Mouse (Mus musculus) midbrain, postnatal 0 days (tissue): ENCODE data around the gene Sgms2. TPM values are rescaled to one million over a fixed set of nuclear protein-coding genes. Genes with fewer than 3 reads are reported as not detected.

ENCODE experiments used
- ATAC-seq: fragments of 200-750 bp; cut with Nextera tagmentation; 2 replicates; pipeline ENCODE4 v1.8.0; 2017; ENCODE audit warnings: moderate number of reproducible peaks, mild to moderate bottlenecking, moderate TSS enrichment, moderate library complexity; ENCODE audit not compliant: low FRiP score
- DNase-seq: peaks from one replicate; pipeline ENCODE4 v3.0.0-alpha.2; 2015; ENCODE audit warnings: low spot score
- H3K27ac ChIP-seq: fragments of 300-500 bp; sonication (generic); 2 replicates; pipeline ENCODE4 v1.5.1; 2014; ENCODE audit warnings: low read depth, mild to moderate bottlenecking, low read length, mixed read lengths
- H3K27me3 ChIP-seq: fragments of 300-500 bp; sonication (generic); 2 replicates; pipeline ENCODE4 v1.6.1; 2014; ENCODE audit warnings: low read length, control low read depth, mixed read lengths; ENCODE audit not compliant: insufficient read depth
- H3K36me3 ChIP-seq: fragments of 300-500 bp; sonication (generic); 2 replicates; pipeline ENCODE4 v1.6.1; 2014; ENCODE audit warnings: low read length, control low read depth, mixed read lengths; ENCODE audit not compliant: insufficient read depth
- H3K4me1 ChIP-seq: fragments of 300-500 bp; sonication (generic); 2 replicates; pipeline ENCODE4 v1.6.1; 2014; ENCODE audit warnings: mild to moderate bottlenecking, control low read depth, antibody characterized with exemption, low read length, mixed read lengths; ENCODE audit not compliant: insufficient read depth
- H3K4me2 ChIP-seq: fragments of 300-500 bp; sonication (generic); 2 replicates; pipeline ENCODE4 v1.6.1; 2014; ENCODE audit warnings: low read depth, mild to moderate bottlenecking, low read length, mixed read lengths; ENCODE audit not compliant: poor library complexity, severe bottlenecking
- H3K4me3 ChIP-seq: fragments of 300-500 bp; sonication (generic); 2 replicates; pipeline ENCODE4 v1.5.1; 2014; ENCODE audit warnings: low read depth, mild to moderate bottlenecking, low read length, moderate library complexity
- H3K9ac ChIP-seq: fragments of 300-500 bp; sonication (generic); replicated peaks from 2 replicates; pipeline ENCODE4 v1.6.1; 2014; ENCODE audit warnings: mild to moderate bottlenecking, low read length, moderate library complexity, mixed read lengths; ENCODE audit not compliant: poor library complexity, severe bottlenecking
- H3K9me3 ChIP-seq: fragments of 300-500 bp; sonication (generic); 2 replicates; pipeline ENCODE4 v1.6.1; 2016; ENCODE audit warnings: low read length, control low read depth
- CTCF ChIP-seq: IDR thresholded peaks from 2 replicates; pipeline ENCODE4 v1.5.1; 2016; ENCODE audit warnings: antibody characterized with exemption, mild to moderate bottlenecking
- WGBS: fragments of 180-500 bp; shearing (Covaris S2); extraction: QIAGEN DNeasy Blood & Tissue Kit; methylation state at CpG from one replicate; pipeline ENCODE4 v1.1.7; 2014; 5-methylcytosine and 5-hydroxymethylcytosine counted together
- polyA plus RNA-seq: library from polyadenylated mRNA; unstranded; fragments of >200 nt; fragmentation: Nextera tagmentation; extraction: Ambion mirVana; gene quantifications from 2 replicates; pipeline ENCODE4 v1.2.1, GENCODE M21; 2015
- total RNA-seq: library from RNA; depleted of rRNA; stranded (reverse); fragments of >200 nt; gene quantifications from 2 replicates; pipeline ENCODE4 v1.2.3, GENCODE M21; 2014

Sgms2 gene
- total and polyA plus RNA-seq, 2 experiments from 2014 or later: 1.9 to 10.6 TPM

DNA sequence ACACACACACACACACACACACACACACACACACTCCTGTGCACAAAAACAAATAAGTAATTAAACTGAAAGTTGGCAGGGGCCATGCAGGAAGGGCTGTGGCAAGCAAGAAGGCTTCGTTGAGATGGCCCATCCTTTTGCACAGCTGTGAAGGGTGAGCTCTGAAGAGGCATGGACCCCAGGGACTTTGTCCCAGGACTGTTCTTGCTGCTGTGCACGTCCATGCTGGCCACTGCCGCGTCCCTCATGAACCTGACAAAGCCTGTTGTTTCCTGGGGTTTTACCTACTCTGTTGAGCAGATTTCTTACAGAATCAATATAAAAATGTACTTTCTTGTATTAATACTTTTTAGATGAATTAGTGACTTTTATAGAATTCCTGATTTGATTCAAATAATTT is 199.3 kb downstream of the Sgms2 start:
- Histone ChIP-seq H3K4me1 (no peaks in the 10 kb centered on the region), H3K4me3 (no peak overlapping the region), H3K9ac (no peak overlapping the region), H3K4me2 (no peak overlapping the region), H3K36me3 (peaks cover 21% of the 10 kb centered on the region), H3K27ac (no peak overlapping the region), H3K27me3 (no peaks in the 10 kb centered on the region), H3K9me3 (no peaks in the 10 kb centered on the region)
- DNase-seq: no peak
- 91% methylated on average over 4 of the region's 4 CpGs for WGBS
- no peak for ATAC-seq
- TF ChIP-seq CTCF: no peak

DNA sequence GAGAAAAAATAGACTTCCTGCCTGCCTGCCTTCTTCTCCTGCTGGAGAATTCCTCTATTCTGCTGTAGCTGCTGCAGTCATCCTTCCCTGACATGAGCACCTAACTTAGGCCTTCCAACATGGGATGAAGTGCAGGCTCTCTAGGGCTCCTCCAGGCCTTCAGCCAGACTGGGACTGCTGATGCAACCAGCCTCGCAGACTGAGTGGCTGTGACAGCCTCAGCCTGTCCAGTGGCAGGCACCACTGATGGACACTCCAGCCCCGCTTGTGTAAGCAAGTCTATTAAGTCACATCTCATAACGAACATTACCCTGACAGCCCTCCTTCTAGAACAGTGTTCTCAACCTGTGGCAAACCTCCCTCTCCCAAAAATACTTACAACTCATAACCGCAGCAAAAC is 217.1 kb downstream of the Sgms2 start:
- Histone ChIP-seq H3K27me3 (no peaks in the 10 kb centered on the region), H3K27ac (no peak overlapping the region), H3K4me3 (no peak overlapping the region), H3K36me3 (no peaks in the 10 kb centered on the region), H3K4me1 (0 out of 2 replicates have a peak, but pooled peaks cover 5% of the 10 kb centered on the region), H3K9ac (no peak overlapping the region), H3K4me2 (no peak overlapping the region), H3K9me3 (no peaks in the 10 kb centered on the region)
- ATAC-seq (no peak), DNase-seq (no peak)
- WGBS: 88% methylated on average over 4 of the region's 4 CpGs
- TF ChIP-seq CTCF: no peak

- H3K36me3 ChIP-seq: no peaks in the 10 kb centered on the region
- peak overlapping the region; percentile 85 for H3K4me2 ChIP-seq
- no peaks in the 10 kb centered on the region for H3K9me3 ChIP-seq
- H3K4me1 ChIP-seq: 0 out of 2 replicates have a peak, but pooled peaks cover 5% of the 10 kb centered on the region
- peak overlapping the region; percentile 69 for H3K4me3 ChIP-seq
- no peak overlapping the region for H3K27ac ChIP-seq
- no peak for ATAC-seq
- no peak overlapping the region for H3K9ac ChIP-seq
- TF ChIP-seq CTCF: no peak
- H3K27me3 ChIP-seq: no peaks in the 10 kb centered on the region
- DNase-seq: no peak
- 57% methylated on average over 10 of the region's 10 CpGs for WGBS
Measured at GRCm38 (mm10) chr3:131272374-131273100, 218.7 kb downstream of the Sgms2 start.

DNA sequence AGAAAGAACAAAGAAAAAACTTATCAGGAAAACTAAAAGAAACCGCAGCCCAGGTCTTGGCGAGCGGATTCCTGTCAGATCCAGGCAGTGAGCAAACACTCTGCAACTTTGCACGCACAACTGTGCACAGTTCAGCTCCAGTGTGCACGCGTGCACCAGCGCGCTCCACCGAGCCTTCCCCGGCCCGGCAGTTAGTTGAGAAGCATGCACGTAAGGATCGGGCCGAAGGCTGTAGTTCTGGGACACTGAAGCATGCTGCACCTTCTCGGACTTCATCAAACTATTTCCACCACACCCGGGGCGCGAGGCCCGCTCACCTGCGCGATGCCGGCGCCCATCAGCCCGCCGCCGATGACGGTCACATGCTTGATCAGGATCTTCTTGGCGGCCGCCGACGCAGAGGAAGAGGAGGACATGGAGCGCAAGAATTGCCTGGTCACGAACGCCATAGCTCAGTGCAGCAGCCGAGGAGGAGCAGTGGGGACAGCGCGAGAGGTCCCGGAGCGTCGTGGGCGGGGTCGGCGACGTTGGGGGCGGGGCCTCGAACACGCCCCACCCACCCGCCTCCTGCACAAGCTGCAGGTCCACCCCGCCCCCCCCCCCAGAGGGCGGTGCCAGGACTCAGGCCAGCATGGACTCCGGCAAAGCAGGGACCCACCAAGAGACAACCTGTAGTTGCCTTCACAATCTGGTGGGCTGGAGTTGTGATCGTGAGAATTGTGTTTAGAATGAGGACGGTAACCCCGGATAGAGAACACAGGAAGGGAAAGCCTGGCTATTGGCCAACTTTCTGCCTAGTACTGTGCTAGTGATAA is 219.4 kb downstream of the Sgms2 start, which contains the start of gene Hadh:
Gene Hadh (minus strand): TSS at position 543 of the 815 bp plus-strand sequence.
- Histone ChIP-seq H3K4me2 (peak within 1 kb of the TSS; percentile 85), H3K9ac (peak within 1 kb of the TSS; percentile 61), H3K4me1 (0 out of 2 replicates have a peak, but pooled peaks cover 5% of the 10 kb centered on the region), H3K27me3 (no peaks in the 10 kb centered on the region), H3K36me3 (no peaks in the 10 kb centered on the region), H3K4me3 (peak within 1 kb of the TSS; percentile 69), H3K27ac (peak within 1 kb of the TSS; percentile 32; the same call in 1 of the 2 replicates), H3K9me3 (no peaks in the 10 kb centered on the region)
- TF ChIP-seq CTCF: no peak
- ATAC-seq: peak; percentile 88
- WGBS: under 1% methylated on average over 53 of the region's 54 CpGs
- DNase-seq: peak; percentile 74

DNA sequence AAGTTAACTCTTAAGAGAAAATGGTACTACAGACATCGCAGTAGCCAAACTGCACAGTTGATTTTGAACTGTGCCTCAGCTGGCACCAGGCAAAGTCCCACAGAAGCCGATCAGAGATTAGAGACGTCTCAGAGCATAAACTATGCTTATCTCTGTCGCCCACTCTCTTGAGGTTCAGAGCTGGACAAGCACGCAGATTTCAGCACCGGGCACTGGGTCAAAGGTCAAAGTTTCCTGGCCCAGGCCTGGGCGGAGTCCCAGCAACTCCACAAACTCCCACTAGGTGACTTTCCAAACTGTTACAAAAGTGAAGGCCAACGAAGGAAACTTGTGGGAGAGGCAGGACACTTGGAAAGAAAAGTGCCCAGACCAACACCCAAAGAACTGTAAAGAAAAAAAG is 220.1 kb downstream of the Sgms2 start:
- Histone ChIP-seq H3K9ac (no peak overlapping the region; the same call in 1 of the 2 replicates), H3K9me3 (no peaks in the 10 kb centered on the region), H3K27me3 (no peaks in the 10 kb centered on the region), H3K4me1 (0 out of 2 replicates have a peak, but pooled peaks cover 5% of the 10 kb centered on the region), H3K36me3 (no peaks in the 10 kb centered on the region), H3K4me3 (peak overlapping the region; percentile 69), H3K4me2 (peak overlapping the region; percentile 85), H3K27ac (no peak overlapping the region)
- WGBS: 8% methylated on average over 8 of the region's 8 CpGs
- TF ChIP-seq CTCF: peak; percentile 26
- DNase-seq: no peak
- ATAC-seq: no peak; the same call in 1 of the 2 replicates
